Mouse (Mus musculus): ENCODE measurements around the gene Pla2g15. TPM values are rescaled to one million over a fixed set of nuclear protein-coding genes. Genes with fewer than 3 reads are reported as not detected.

Pla2g15 gene
- polyA plus RNA-seq, 1 experiment from 2014 or later = 5.7 TPM

- peak; percentile 74; the same call in 1 of the 2 replicates for ATAC-seq (ENCODE audit: low FRiP score, low TSS enrichment)
- no peaks in the 10 kb centered on the region for H3K4me1 ChIP-seq (replicated peaks; ENCODE audit: control insufficient read depth, insufficient read depth)
- no peak overlapping the region for H3K4me2 ChIP-seq (replicated peaks; ENCODE audit: low read depth)
- TF ChIP-seq CTCF (IDR thresholded peaks at IDR 0.05; ENCODE audit: low read depth) = no peak
- TF ChIP-seq EP300 (optimal IDR thresholded peaks at IDR 0.05) = no peak
- H3K9me3 ChIP-seq (ENCODE audit: control insufficient read depth, low read length) = no peaks in the 10 kb centered on the region
- H3K36me3 ChIP-seq (ENCODE audit: control insufficient read depth, insufficient read depth, low read length) = peaks cover 10% of the 10 kb centered on the region; the same call in 1 of the 2 replicates
- WGBS = 82% methylated on average over 2 of the region's 2 CpGs
- H3K27ac ChIP-seq (replicated peaks) = no peak overlapping the region
- no peaks in the 10 kb centered on the region for H3K27me3 ChIP-seq (ENCODE audit: control insufficient read depth, insufficient read depth, low read length)
- peak; percentile 17 for DNase-seq (ENCODE audit: low spot score)
- H3K9ac ChIP-seq (ENCODE audit: low read length) = no peak overlapping the region
- no peak overlapping the region for H3K4me3 ChIP-seq (ENCODE audit: low read depth, low read length)
Measured at GRCm38 (mm10) chr8:106112041-106112440, 38.2 kb upstream of the Pla2g15 start.

GRCm38 (mm10) chr8:106112514-106112913 lies 37.7 kb upstream of the Pla2g15 start:
- Histone ChIP-seq H3K4me2 (replicated peaks; ENCODE audit: low read depth) (no peak overlapping the region), H3K27ac (replicated peaks) (no peak overlapping the region), H3K9me3 (ENCODE audit: control insufficient read depth, low read length) (no peaks in the 10 kb centered on the region), H3K36me3 (ENCODE audit: control insufficient read depth, insufficient read depth, low read length) (peaks cover 10% of the 10 kb centered on the region; the same call in 1 of the 2 replicates), H3K9ac (ENCODE audit: low read length) (no peak overlapping the region), H3K4me3 (ENCODE audit: low read depth, low read length) (no peak overlapping the region), H3K4me1 (replicated peaks; ENCODE audit: control insufficient read depth, insufficient read depth) (no peaks in the 10 kb centered on the region), H3K27me3 (ENCODE audit: control insufficient read depth, insufficient read depth, low read length) (no peaks in the 10 kb centered on the region)
- ATAC-seq (ENCODE audit: low FRiP score, low TSS enrichment) = no peak
- DNase-seq (ENCODE audit: low spot score) = no peak
- WGBS = 76% methylated on average over 1 of the region's 1 CpGs
- no peak for TF ChIP-seq EP300 (optimal IDR thresholded peaks at IDR 0.05)
- peak; percentile 8; the same call in 1 of the 2 replicates for TF ChIP-seq CTCF (IDR thresholded peaks at IDR 0.05; ENCODE audit: low read depth)

- H3K4me2 ChIP-seq (replicated peaks; ENCODE audit: low read depth) = no peak overlapping the region
- H3K9ac ChIP-seq (ENCODE audit: low read length) = no peak overlapping the region
- no peak overlapping the region for H3K27ac ChIP-seq (replicated peaks)
- DNase-seq (ENCODE audit: low spot score) = peak; percentile 56
- TF ChIP-seq CTCF (IDR thresholded peaks at IDR 0.05; ENCODE audit: low read depth) (peak; percentile 69), EP300 (optimal IDR thresholded peaks at IDR 0.05) (no peak)
- H3K9me3 ChIP-seq (ENCODE audit: control insufficient read depth, low read length) = no peaks in the 10 kb centered on the region
- no peak overlapping the region for H3K4me3 ChIP-seq (ENCODE audit: low read depth, low read length)
- H3K36me3 ChIP-seq (ENCODE audit: control insufficient read depth, insufficient read depth, low read length) = peaks cover 7% of the 10 kb centered on the region; the same call in 1 of the 2 replicates
- H3K27me3 ChIP-seq (ENCODE audit: control insufficient read depth, insufficient read depth, low read length) = no peaks in the 10 kb centered on the region
- no peak for ATAC-seq (ENCODE audit: low FRiP score, low TSS enrichment)
- WGBS = 95% methylated on average over 3 of the region's 3 CpGs
- no peaks in the 10 kb centered on the region for H3K4me1 ChIP-seq (replicated peaks; ENCODE audit: control insufficient read depth, insufficient read depth)
Measured at GRCm38 (mm10) chr8:106115897-106116296, 34.3 kb upstream of the Pla2g15 start.

- H3K27ac ChIP-seq (replicated peaks) = no peak overlapping the region
- WGBS = 80% methylated on average over 3 of the region's 3 CpGs
- H3K27me3 ChIP-seq (ENCODE audit: control insufficient read depth, insufficient read depth, low read length) = no peaks in the 10 kb centered on the region
- no peak overlapping the region for H3K4me3 ChIP-seq (ENCODE audit: low read depth, low read length)
- no peak overlapping the region for H3K4me2 ChIP-seq (replicated peaks; ENCODE audit: low read depth)
- no peak for DNase-seq (ENCODE audit: low spot score)
- no peaks in the 10 kb centered on the region for H3K4me1 ChIP-seq (replicated peaks; ENCODE audit: control insufficient read depth, insufficient read depth)
- no peak overlapping the region for H3K9ac ChIP-seq (ENCODE audit: low read length)
- no peaks in the 10 kb centered on the region for H3K9me3 ChIP-seq (ENCODE audit: control insufficient read depth, low read length)
- ATAC-seq (ENCODE audit: low FRiP score, low TSS enrichment) = no peak
- TF ChIP-seq CTCF (IDR thresholded peaks at IDR 0.05; ENCODE audit: low read depth) (peak; percentile 33), EP300 (optimal IDR thresholded peaks at IDR 0.05) (no peak)
- H3K36me3 ChIP-seq (ENCODE audit: control insufficient read depth, insufficient read depth, low read length) = peaks cover 7% of the 10 kb centered on the region
Measured at GRCm38 (mm10) chr8:106123443-106123842, 26.8 kb upstream of the Pla2g15 start.

- WGBS = 90% methylated on average over 1 of the region's 1 CpGs
- TF ChIP-seq EP300 (optimal IDR thresholded peaks at IDR 0.05) (no peak), CTCF (IDR thresholded peaks at IDR 0.05; ENCODE audit: low read depth) (no peak)
- Histone ChIP-seq H3K4me2 (replicated peaks; ENCODE audit: low read depth) (no peak overlapping the region), H3K9ac (ENCODE audit: low read length) (no peak overlapping the region), H3K27ac (replicated peaks) (no peak overlapping the region), H3K27me3 (ENCODE audit: control insufficient read depth, insufficient read depth, low read length) (no peaks in the 10 kb centered on the region), H3K36me3 (ENCODE audit: control insufficient read depth, insufficient read depth, low read length) (peaks cover 7% of the 10 kb centered on the region), H3K9me3 (ENCODE audit: control insufficient read depth, low read length) (no peaks in the 10 kb centered on the region), H3K4me3 (ENCODE audit: low read depth, low read length) (no peak overlapping the region), H3K4me1 (replicated peaks; ENCODE audit: control insufficient read depth, insufficient read depth) (no peaks in the 10 kb centered on the region)
- DNase-seq (ENCODE audit: low spot score) (no peak), ATAC-seq (ENCODE audit: low FRiP score, low TSS enrichment) (no peak)
Measured at GRCm38 (mm10) chr8:106126055-106126454, 24.1 kb upstream of the Pla2g15 start.

GRCm38 (mm10) chr8:106127054-106127453 lies 23.1 kb upstream of the Pla2g15 start:
- no peaks in the 10 kb centered on the region for H3K9me3 ChIP-seq (ENCODE audit: control insufficient read depth, low read length)
- WGBS = 64% methylated on average over 3 of the region's 3 CpGs
- H3K4me2 ChIP-seq (replicated peaks; ENCODE audit: low read depth) = no peak overlapping the region
- ATAC-seq (ENCODE audit: low FRiP score, low TSS enrichment) (0 out of 2 replicates have a peak, but pooled peaks have one; percentile 13), DNase-seq (ENCODE audit: low spot score) (no peak)
- no peaks in the 10 kb centered on the region for H3K4me1 ChIP-seq (replicated peaks; ENCODE audit: control insufficient read depth, insufficient read depth)
- H3K27ac ChIP-seq (replicated peaks) = no peak overlapping the region
- no peak overlapping the region for H3K9ac ChIP-seq (ENCODE audit: low read length)
- peak; percentile 46 for TF ChIP-seq CTCF (IDR thresholded peaks at IDR 0.05; ENCODE audit: low read depth)
- no peak for TF ChIP-seq EP300 (optimal IDR thresholded peaks at IDR 0.05)
- H3K4me3 ChIP-seq (ENCODE audit: low read depth, low read length) = no peak overlapping the region
- H3K27me3 ChIP-seq (ENCODE audit: control insufficient read depth, insufficient read depth, low read length) = no peaks in the 10 kb centered on the region
- peaks cover 8% of the 10 kb centered on the region for H3K36me3 ChIP-seq (ENCODE audit: control insufficient read depth, insufficient read depth, low read length)

All from stomach, postnatal 0 days (tissue).